Mouse (Mus musculus) cortical plate, adult 2 months (tissue): Measurements from ENCODE around the gene Hoxb4. TPM values are rescaled to one million over a fixed set of nuclear protein-coding genes. Genes with fewer than 3 reads are reported as not detected.

ENCODE experiments used
- H3K27ac ChIP-seq: fragments of 200-500 bp; 2 replicates; pipeline ENCODE4 v1.5.1; 2012; ENCODE audit warnings: low read length, control low read depth, inconsistent platforms; ENCODE audit not compliant: insufficient read depth
- H3K4me1 ChIP-seq: fragments of 200-500 bp; 2 replicates; pipeline ENCODE4 v1.6.1; 2011; ENCODE audit warnings: low read length; ENCODE audit not compliant: control insufficient read depth, insufficient read depth
- H3K4me3 ChIP-seq: fragments of 200-500 bp; 2 replicates; pipeline ENCODE4 v1.5.1; 2011; ENCODE audit warnings: mild to moderate bottlenecking, low read length, control low read depth; ENCODE audit not compliant: insufficient read depth
- CTCF ChIP-seq: fragments of 200-500 bp; IDR thresholded peaks from 2 replicates; pipeline ENCODE4 v1.5.1; 2011; ENCODE audit warnings: mild to moderate bottlenecking, control low read depth, low read length; ENCODE audit not compliant: insufficient read depth; ENCODE audit errors: extremely low read depth
- POLR2A ChIP-seq: fragments of 200-500 bp; IDR thresholded peaks from 2 replicates; pipeline ENCODE4 v1.6.1; 2011; ENCODE audit warnings: mild to moderate bottlenecking, low read length, control low read depth; ENCODE audit not compliant: insufficient read depth; ENCODE audit errors: extremely low read depth
- polyA plus RNA-seq: library from polyadenylated mRNA; depleted of rRNA; stranded (reverse); fragments of >200 nt; gene quantifications from 2 replicates; pipeline ENCODE4 v1.2.3, GENCODE M21; 2012

The Hoxb4 gene
- polyA plus RNA-seq, 1 experiment, result not detected

DNA sequence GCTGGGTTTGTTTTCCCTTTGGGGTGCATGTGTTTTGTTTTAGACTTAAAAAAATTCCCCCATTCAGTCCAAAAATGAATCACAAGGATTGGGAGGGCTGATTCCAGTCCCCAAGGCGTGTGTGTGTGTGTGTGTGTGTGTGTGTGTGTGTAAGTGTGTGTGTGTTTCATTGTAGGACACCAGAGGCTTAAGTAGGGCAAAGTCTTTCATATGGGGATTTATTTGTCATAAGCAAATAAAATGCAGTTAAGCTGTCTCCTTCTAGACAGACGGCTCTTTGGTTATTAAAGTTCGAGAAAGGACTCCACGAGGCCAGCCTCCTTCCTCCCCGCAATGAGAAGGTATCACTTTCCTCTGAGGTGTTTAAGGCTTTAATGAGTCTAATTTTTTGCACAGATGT, 3.8 kb downstream of the Hoxb4 start:
- Histone ChIP-seq H3K4me1 (no peaks in the 10 kb centered on the region), H3K27ac (no peak overlapping the region), H3K4me3 (no peak overlapping the region)
- TF ChIP-seq POLR2A, result no peak
- TF ChIP-seq CTCF, result no peak

DNA sequence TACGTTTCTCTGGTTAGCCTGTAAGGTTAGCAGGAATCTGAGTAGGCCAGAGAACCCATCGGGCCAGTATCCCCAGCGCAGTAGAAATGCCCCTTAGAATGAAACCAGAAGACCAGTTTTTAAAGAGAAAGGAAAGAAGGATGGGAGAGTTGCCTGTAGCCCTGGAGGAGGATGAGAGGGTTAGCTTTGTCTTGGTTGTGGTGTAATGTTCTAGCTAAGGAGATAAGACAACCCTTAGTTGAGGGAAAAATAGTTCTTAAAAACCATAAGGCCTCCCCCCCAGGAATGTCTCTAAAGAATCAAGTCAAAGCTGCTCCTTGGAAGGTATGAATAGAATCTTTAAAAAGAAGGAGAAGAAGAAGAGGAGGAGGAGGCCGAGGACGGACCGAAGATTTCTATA, 4.7 kb downstream of the Hoxb4 start:
- H3K27ac ChIP-seq, result no peak overlapping the region
- no peaks in the 10 kb centered on the region for H3K4me1 ChIP-seq
- TF ChIP-seq POLR2A (no peak), CTCF (no peak)
- H3K4me3 ChIP-seq, result no peak overlapping the region

DNA sequence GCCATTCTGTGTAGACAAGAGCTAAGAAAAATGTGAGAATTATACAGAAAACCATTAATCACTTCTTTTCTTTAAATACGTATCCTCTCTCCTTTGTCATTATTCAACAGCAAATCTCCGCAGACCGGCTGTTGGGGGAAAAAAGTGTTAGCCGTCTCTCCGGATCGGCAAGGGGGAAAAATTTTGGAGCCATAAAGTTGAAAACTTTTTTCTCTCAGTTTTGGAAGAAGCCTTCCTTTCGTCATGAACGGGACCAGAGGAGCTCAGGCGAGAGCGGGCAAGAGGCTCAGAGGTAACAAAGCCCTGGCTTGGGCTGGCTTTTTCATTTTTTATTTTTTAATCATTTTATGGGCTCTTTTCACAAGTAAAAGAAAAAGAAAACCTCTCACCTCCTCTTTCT, 5.1 kb downstream of the Hoxb4 start, which contains the start of gene Hoxb3:
Gene Hoxb3, plus strand, starts transcription at position 173 of the 400 bp plus-strand sequence.
- H3K4me3 ChIP-seq, result no peak within 1 kb of the TSS
- no peak within 1 kb of the TSS for H3K27ac ChIP-seq
- no peak for TF ChIP-seq CTCF
- no peak for TF ChIP-seq POLR2A
- no peaks in the 10 kb centered on the region for H3K4me1 ChIP-seq

DNA sequence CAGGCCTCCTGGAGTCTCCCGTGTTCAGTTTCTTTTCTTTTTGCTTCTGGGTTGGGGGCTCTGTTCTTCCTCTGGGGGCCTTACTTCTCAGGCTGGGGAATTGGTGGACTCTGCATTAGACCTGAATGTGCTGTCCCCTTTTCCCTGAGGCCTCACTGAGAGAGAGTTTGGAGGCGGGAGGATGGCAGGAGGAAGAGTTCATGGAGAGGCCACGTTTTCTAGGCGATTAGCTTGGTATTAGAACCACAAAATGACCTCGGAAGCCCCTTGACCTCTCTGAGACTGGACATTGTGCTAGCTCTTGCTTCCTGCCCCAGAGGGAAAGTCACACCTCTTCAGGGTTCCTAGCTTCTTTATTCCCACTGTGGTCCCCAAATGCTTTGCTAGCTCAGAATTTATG, 6.1 kb downstream of the Hoxb4 start:
- H3K4me3 ChIP-seq, result no peak overlapping the region
- H3K4me1 ChIP-seq, result no peaks in the 10 kb centered on the region
- no peak overlapping the region for H3K27ac ChIP-seq
- no peak for TF ChIP-seq POLR2A
- TF ChIP-seq CTCF, result no peak

DNA sequence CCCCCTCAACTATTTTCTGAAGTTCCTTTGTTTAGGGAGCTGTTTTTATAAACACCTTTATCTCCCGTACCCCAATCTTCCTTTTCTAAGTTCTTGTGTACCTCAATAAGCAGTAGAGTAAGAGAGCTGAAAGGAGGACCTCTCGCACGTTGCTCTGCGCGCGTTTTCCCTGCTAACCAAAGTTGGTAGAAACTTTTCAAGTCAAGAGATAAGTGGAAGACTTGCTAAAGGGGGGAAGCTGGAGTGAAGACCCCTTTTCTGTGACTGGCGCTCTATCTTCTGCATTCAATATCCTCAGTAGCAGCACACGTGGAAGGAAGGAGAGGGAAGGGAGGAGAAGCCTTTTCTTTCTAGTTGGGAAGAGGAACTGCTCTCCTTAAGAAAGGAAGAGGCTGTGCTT, 6.9 kb downstream of the Hoxb4 start:
- Histone ChIP-seq H3K27ac (no peak overlapping the region), H3K4me1 (no peaks in the 10 kb centered on the region), H3K4me3 (no peak overlapping the region)
- no peak for TF ChIP-seq CTCF
- TF ChIP-seq POLR2A, result no peak

DNA sequence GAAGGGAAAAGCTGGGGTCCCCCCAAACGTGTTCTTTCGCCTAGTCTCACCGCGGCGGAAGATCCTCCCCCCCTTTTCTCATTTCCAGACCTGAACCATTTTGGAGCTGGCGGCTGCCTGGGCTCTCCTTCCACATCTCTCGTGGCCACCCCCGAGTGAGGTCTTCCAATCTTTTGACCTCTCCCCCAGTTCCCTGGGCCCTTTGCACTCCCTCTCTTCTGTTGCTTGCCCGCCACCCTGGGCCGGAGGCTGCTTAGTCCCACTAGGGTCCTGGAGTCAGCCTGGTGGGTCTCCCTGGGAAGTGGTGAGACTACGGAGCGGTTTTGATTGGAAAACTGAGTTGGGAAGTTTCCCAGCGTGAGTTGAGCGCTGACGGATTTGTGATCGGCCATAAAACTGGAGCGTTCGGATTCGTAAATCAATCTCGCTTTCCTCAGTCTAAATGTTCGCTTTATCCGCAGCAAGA, 7.7 kb downstream of the Hoxb4 start:
- no peak overlapping the region for H3K27ac ChIP-seq
- H3K4me3 ChIP-seq, result no peak overlapping the region
- no peak for TF ChIP-seq POLR2A

DNA sequence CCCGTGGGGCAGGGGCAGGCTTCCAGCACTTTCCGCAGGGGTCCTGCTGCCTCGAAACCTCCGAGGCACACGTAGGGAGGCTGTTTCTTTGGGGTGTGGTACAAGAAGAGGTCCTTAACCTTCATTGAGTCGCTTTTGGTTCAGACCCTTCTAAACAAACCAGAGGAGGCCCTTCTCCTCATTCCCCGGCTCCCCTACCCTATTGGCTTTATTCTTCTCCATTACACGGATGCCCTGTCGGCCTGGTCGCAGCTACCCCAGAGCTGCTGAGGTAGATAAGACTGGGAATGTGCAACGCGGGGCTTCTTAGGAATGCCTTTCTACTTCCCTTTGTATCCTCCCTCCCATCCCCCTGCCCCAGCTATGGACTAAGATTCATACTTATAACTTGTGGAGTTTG, 8.6 kb downstream of the Hoxb4 start:
- TF ChIP-seq POLR2A, result no peak
- no peak for TF ChIP-seq CTCF
- H3K4me3 ChIP-seq, result no peak overlapping the region

More for the DNA sequence above, 7.7 kb downstream of the Hoxb4 start:
- H3K4me1 ChIP-seq, result no peaks in the 10 kb centered on the region

DNA sequence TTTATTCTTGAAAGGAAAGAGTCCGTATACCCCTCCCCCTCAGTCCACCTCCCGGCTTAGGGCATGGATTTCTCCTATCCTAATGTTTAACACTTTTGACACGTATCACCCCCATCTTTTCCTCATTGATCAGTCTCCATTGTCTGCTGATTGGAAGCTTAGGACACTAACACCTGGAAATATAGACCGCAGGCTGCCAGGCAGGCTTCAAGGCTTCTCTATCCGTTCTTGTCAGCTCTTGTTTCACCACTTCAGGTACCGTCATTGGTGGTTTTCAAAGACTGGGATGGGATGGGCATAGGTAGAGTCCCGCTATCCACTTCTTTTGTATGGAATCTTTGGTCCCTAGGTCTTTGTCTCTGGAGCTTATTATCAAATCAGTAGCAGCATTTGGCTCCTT, 9.1 kb downstream of the Hoxb4 start:
- H3K4me3 ChIP-seq, result no peak overlapping the region
- H3K4me1 ChIP-seq, result no peaks in the 10 kb centered on the region
- no peak for TF ChIP-seq POLR2A
- no peak for TF ChIP-seq CTCF
- no peak overlapping the region for H3K27ac ChIP-seq

More for the DNA sequence above, 8.6 kb downstream of the Hoxb4 start:
- Histone ChIP-seq H3K27ac (no peak overlapping the region), H3K4me1 (no peaks in the 10 kb centered on the region)

DNA sequence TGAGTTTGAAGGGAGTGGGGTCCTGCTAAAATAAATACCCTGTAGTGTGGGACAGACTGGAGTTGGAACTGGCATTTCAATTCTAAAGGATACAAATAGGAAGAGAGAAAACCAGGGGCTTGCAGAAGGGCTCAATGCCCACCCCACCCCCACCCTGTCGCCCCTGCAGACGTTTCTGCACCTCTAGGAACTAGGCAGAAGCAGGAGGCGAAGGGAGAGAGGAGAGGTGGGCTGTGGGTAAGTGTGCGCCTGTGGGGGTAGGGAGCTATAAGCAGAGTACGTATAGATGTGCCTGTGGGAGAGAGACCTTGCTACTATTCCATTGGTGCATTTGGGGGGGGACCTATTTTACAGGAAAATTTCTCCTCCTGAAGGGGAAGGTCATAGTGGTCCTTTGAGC, 9.7 kb downstream of the Hoxb4 start:
- H3K4me3 ChIP-seq, result no peak overlapping the region
- TF ChIP-seq POLR2A (no peak), CTCF (no peak)
- no peak overlapping the region for H3K27ac ChIP-seq
- no peaks in the 10 kb centered on the region for H3K4me1 ChIP-seq

DNA sequence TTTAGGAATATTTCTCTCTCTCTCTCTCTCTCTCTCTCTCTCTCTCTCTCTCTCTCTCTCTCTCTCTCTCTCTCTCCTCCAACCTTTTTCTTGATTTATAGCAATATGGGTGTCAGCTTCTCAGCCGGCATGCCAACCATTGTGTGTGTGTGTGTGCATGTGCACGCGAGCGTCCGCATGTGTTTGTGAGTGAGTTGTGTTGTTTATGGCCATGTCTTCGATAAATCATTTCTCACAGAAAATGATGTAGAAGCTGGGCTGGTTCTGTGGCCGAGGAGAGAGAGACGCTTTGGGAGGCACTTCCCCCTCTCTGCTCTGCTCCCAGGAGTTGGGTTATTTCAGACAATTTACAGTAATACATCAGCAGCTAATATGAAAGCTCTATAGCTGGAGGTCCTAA, 10.5 kb downstream of the Hoxb4 start:
- TF ChIP-seq POLR2A (no peak), CTCF (no peak)
- no peak overlapping the region for H3K27ac ChIP-seq
- H3K4me3 ChIP-seq, result no peak overlapping the region
- H3K4me1 ChIP-seq, result no peaks in the 10 kb centered on the region
